12 mouse cellular contexts compared by ENCODE assay signal in the genomic region with DNA sequence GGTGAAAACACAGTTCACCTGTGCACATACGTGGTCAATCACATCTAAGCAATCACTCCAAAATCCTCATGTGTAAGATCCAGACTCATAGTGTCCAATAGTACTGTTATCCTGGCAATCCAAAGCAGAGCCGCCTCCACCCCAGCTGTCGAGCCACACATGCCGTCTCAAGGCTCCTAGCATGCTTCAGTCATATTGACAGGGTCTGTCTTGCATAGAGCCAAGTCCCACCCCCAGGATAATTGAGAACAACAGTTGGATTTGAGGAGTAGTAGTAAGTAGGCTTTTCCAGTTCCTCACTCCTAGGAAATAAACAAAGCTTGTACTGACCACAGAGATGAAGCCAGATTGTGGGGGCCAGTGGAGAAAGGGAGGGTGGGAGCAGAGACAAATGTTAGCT. TPM values are rescaled to one million over a fixed set of nuclear protein-coding genes. Genes with fewer than 3 reads are reported as not detected.
DNase-seq lines count a peak whose midpoint lies in the region; ATAC-seq lines count a peak whose summit lies in the region.
"Had no signal": no experiment of that assay in that cellular context is flagged by ENCODE, and none has a peak within 500 bp of the region (broad histone marks: within the 10 kb centered on the region; RNA-seq: fewer than 3 reads in every experiment).

No protein-coding gene starts in this region.

- peaks cover under 1% of the 10 kb centered on the region; the same call in 1 of the 2 replicates for H3K27me3 ChIP-seq in midbrain, embryonic 12.5 days
- H3K27me3 ChIP-seq in midbrain, embryonic 10.5 days (ENCODE audit: low read depth, poor library complexity, severe bottlenecking) = no peaks in the 10 kb centered on the region
- no peaks in the 10 kb centered on the region for H3K27me3 ChIP-seq in forebrain, embryonic 12.5 days
- H3K27me3 ChIP-seq: megakaryocyte, embryonic 14.5 days had no signal

- H3K4me1 ChIP-seq in midbrain, embryonic 12.5 days = peaks cover 61% of the 10 kb centered on the region
- H3K4me1 ChIP-seq in midbrain, embryonic 10.5 days = peaks cover 63% of the 10 kb centered on the region
- H3K4me1 ChIP-seq in forebrain, embryonic 12.5 days = peaks cover 64% of the 10 kb centered on the region

- no peak overlapping the region for H3K4me3 ChIP-seq in midbrain, embryonic 12.5 days
- no peak overlapping the region for H3K4me3 ChIP-seq in midbrain, embryonic 10.5 days
- H3K4me3 ChIP-seq in forebrain, embryonic 12.5 days (replicated peaks) = no peak overlapping the region
- H3K4me3 ChIP-seq: megakaryocyte, embryonic 14.5 days had no signal

- no peaks in the 10 kb centered on the region for H3K9me3 ChIP-seq in midbrain, embryonic 12.5 days
- no peaks in the 10 kb centered on the region for H3K9me3 ChIP-seq in midbrain, embryonic 10.5 days (replicated peaks)
- H3K9me3 ChIP-seq in forebrain, embryonic 12.5 days = no peaks in the 10 kb centered on the region
- H3K9me3 ChIP-seq: megakaryocyte, embryonic 14.5 days had no signal

- H3K9ac ChIP-seq in midbrain, embryonic 12.5 days (replicated peaks) = no peak overlapping the region
- no peak overlapping the region for H3K9ac ChIP-seq in forebrain, embryonic 12.5 days

- H3K4me2 ChIP-seq in midbrain, embryonic 12.5 days (replicated peaks) = no peak overlapping the region
- H3K4me2 ChIP-seq in forebrain, embryonic 12.5 days = no peak overlapping the region

- H3K36me3 ChIP-seq in midbrain, embryonic 12.5 days = no peaks in the 10 kb centered on the region
- peaks cover 10% of the 10 kb centered on the region; the same call in 1 of the 2 replicates for H3K36me3 ChIP-seq in midbrain, embryonic 10.5 days
- no peaks in the 10 kb centered on the region; the same call in 1 of the 2 replicates for H3K36me3 ChIP-seq in forebrain, embryonic 12.5 days (replicated peaks)

- DNase-seq in midbrain, embryonic 10.5 days (ENCODE audit: low spot score) = no peak
- peak; percentile 75 for DNase-seq in layer of hippocampus, adult 9-10 months (ENCODE audit: low spot score)
- peak; percentile 70 to 75 for DNase-seq in right cerebral cortex, postnatal 36 days (ENCODE audit: low spot score in 2 of 2)
- DNase-seq in ovary, postnatal 14 days (ENCODE audit: low spot score) = no peak
- DNase-seq in retina, embryonic 14.5 days (ENCODE audit: low spot score) = no peak
- DNase-seq: adrenal gland, adult 8-10 months; cerebellum, adult 9-10 months; heart, postnatal 10 days; thymus, postnatal 36 days had no signal

- H3K27ac ChIP-seq in midbrain, embryonic 12.5 days (replicated peaks) = peak overlapping the region; percentile 66
- H3K27ac ChIP-seq in midbrain, embryonic 10.5 days (replicated peaks) = no peak overlapping the region
- peak overlapping the region; percentile 73 for H3K27ac ChIP-seq in forebrain, embryonic 12.5 days

- no peak for ATAC-seq in midbrain, embryonic 12.5 days (ENCODE audit: low FRiP score, low read depth)
- ATAC-seq in forebrain, embryonic 12.5 days (ENCODE audit: low FRiP score) = peak; percentile 25; the same call in 1 of the 2 replicates

- WGBS in midbrain, embryonic 12.5 days = 66% methylated on average over 4 of the region's 4 CpGs
- 75% methylated on average over 4 of the region's 4 CpGs for WGBS in midbrain, embryonic 10.5 days
- 41% methylated on average over 4 of the region's 4 CpGs for WGBS in forebrain, embryonic 12.5 days

RNA-seq across cellular contexts. Expression of a gene that starts 24.4 kb away (rescaled TPM):
- 67.5 and 72.1 TPM in 2 replicates for polyA plus RNA-seq in midbrain, embryonic 12.5 days (2016; fragmentation: Nextera tagmentation; extraction: Ambion mirVana)
- 74.3 and 80.7 TPM in 2 replicates for polyA plus RNA-seq in midbrain, embryonic 10.5 days (2016; fragmentation: Nextera tagmentation; extraction: Ambion mirVana)
- polyA plus RNA-seq in forebrain, embryonic 12.5 days (2016; fragmentation: Nextera tagmentation; extraction: Ambion mirVana) = 73.1 and 76.4 TPM in 2 replicates

Comparison
In these comparisons a context has a peak if more than half of its experiments do, and no peak if none do; other contexts are left out.
1. DNase-seq: peak in layer of hippocampus, adult 9-10 months (single experiment) and right cerebral cortex, postnatal 36 days (2 of 2); none in midbrain, embryonic 10.5 days (single experiment), ovary, postnatal 14 days (single experiment) and retina, embryonic 14.5 days (single experiment).